Mouse (Mus musculus) stomach, postnatal 0 days (tissue): ENCODE measurements at regions not wholly inside any gene's neighbourhood (a gene's known extent, or its start where the extent isn't known, plus 50 kb on each side); places are given as distances from the start of the nearest gene placed in this dataset.

Experiments
- CTCF ChIP-seq: IDR thresholded peaks from 2 replicates; pipeline ENCODE4 v1.5.1; 2016; ENCODE audit warnings: antibody characterized with exemption, low read depth, mild to moderate bottlenecking, moderate library complexity
- EP300 ChIP-seq: optimal IDR thresholded peaks from 2 replicates; pipeline ENCODE3; 2016; ENCODE audit warnings: antibody characterized with exemption

DNA sequence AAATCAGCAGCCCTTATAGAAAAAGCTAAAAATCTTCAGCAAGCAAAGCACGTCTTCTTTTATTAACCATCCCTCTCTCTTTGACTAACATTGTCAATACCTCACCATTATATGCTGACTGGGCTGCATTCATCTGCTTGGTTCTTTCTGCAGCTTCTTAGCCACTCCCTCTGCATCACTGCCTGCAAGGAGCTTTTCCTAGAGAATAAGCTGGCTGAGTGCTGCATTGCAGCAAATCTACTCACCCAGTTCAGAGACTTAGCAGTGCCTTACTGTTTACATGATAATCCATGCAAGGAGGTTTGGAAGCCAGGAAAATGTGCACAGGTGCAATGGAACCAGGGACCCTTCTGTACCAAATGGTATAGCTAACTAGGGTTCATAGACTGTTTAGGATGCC is 175.9 kb downstream of the Rad51ap2 start:
- no peak for TF ChIP-seq EP300
- no peak for TF ChIP-seq CTCF
